Mouse (Mus musculus): ENCODE measurements around the gene Atp1a2. TPM values are rescaled to one million over a fixed set of nuclear protein-coding genes. Genes with fewer than 3 reads are reported as not detected.

The Atp1a2 gene
- polyA plus RNA-seq, 1 experiment from 2014 or later: 3.3 TPM

GRCm38 (mm10) chr1:172332925-172333324 is 35.1 kb upstream of the Atp1a2 start:
- Histone ChIP-seq H3K36me3 (no peaks in the 10 kb centered on the region), H3K9ac (no peak overlapping the region), H3K27ac (no peak overlapping the region), H3K4me1 (replicated peaks) (no peaks in the 10 kb centered on the region), H3K4me2 (replicated peaks) (no peak overlapping the region), H3K27me3 (replicated peaks) (peaks cover 36% of the 10 kb centered on the region), H3K4me3 (replicated peaks) (no peak overlapping the region), H3K9me3 (no peaks in the 10 kb centered on the region)
- no peak for ATAC-seq
- WGBS: 80% methylated on average over 2 of the region's 2 CpGs

GRCm38 (mm10) chr1:172331422-172331947 is 33.6 kb upstream of the Atp1a2 start:
- H3K4me2 ChIP-seq (replicated peaks): no peak overlapping the region
- WGBS: 78% methylated on average over 8 of the region's 8 CpGs
- no peak overlapping the region for H3K4me3 ChIP-seq (replicated peaks)
- H3K36me3 ChIP-seq: no peaks in the 10 kb centered on the region
- peaks cover 50% of the 10 kb centered on the region for H3K27me3 ChIP-seq (replicated peaks)
- H3K9ac ChIP-seq: no peak overlapping the region
- H3K27ac ChIP-seq: no peak overlapping the region
- H3K9me3 ChIP-seq: no peaks in the 10 kb centered on the region
- no peak for ATAC-seq
- peaks cover under 1% of the 10 kb centered on the region; the same call in 1 of the 2 replicates for H3K4me1 ChIP-seq (replicated peaks)

- no peak overlapping the region for H3K9ac ChIP-seq
- peaks cover 65% of the 10 kb centered on the region for H3K27me3 ChIP-seq (replicated peaks)
- ATAC-seq: no peak
- no peaks in the 10 kb centered on the region for H3K36me3 ChIP-seq
- no peak overlapping the region for H3K4me3 ChIP-seq (replicated peaks)
- no peaks in the 10 kb centered on the region for H3K9me3 ChIP-seq
- H3K27ac ChIP-seq: no peak overlapping the region
- 70% methylated on average over 6 of the region's 6 CpGs for WGBS
- H3K4me1 ChIP-seq (replicated peaks): peaks cover 7% of the 10 kb centered on the region; the same call in 1 of the 2 replicates
- no peak overlapping the region for H3K4me2 ChIP-seq (replicated peaks)
These were observed 31.8 kb upstream of the Atp1a2 start for GRCm38 (mm10) chr1:172329616-172330015.

- Histone ChIP-seq H3K4me1 (replicated peaks) (peaks cover 7% of the 10 kb centered on the region; the same call in 1 of the 2 replicates), H3K9me3 (no peaks in the 10 kb centered on the region), H3K27ac (no peak within 1 kb of the TSS), H3K36me3 (no peaks in the 10 kb centered on the region), H3K4me2 (replicated peaks) (no peak within 1 kb of the TSS), H3K27me3 (replicated peaks) (peaks cover 65% of the 10 kb centered on the region), H3K9ac (no peak within 1 kb of the TSS), H3K4me3 (replicated peaks) (no peak within 1 kb of the TSS)
- ATAC-seq: no peak
- WGBS: 36% methylated on average over 9 of the region's 9 CpGs
These were observed 31.3 kb upstream of the Atp1a2 start, which contains the start of gene Kcnj9 for GRCm38 (mm10) chr1:172329131-172329530. Gene Kcnj9 (minus strand): TSS chr1:172329318.

GRCm38 (mm10) chr1:172328461-172328860 is 30.6 kb upstream of the Atp1a2 start:
- H3K27ac ChIP-seq: no peak overlapping the region
- peaks cover 7% of the 10 kb centered on the region; the same call in 1 of the 2 replicates for H3K4me1 ChIP-seq (replicated peaks)
- H3K4me2 ChIP-seq (replicated peaks): no peak overlapping the region
- peaks cover 59% of the 10 kb centered on the region for H3K27me3 ChIP-seq (replicated peaks)
- 69% methylated on average over 7 of the region's 7 CpGs for WGBS
- H3K4me3 ChIP-seq (replicated peaks): no peak overlapping the region
- ATAC-seq: no peak
- no peaks in the 10 kb centered on the region for H3K36me3 ChIP-seq
- no peaks in the 10 kb centered on the region for H3K9me3 ChIP-seq
- no peak overlapping the region for H3K9ac ChIP-seq

GRCm38 (mm10) chr1:172328041-172328440 is 30.2 kb upstream of the Atp1a2 start:
- WGBS: 83% methylated on average over 3 of the region's 3 CpGs
- peaks cover 7% of the 10 kb centered on the region; the same call in 1 of the 2 replicates for H3K4me1 ChIP-seq (replicated peaks)

GRCm38 (mm10) chr1:172327206-172328001 is 29.5 kb upstream of the Atp1a2 start:
- no peak overlapping the region for H3K9ac ChIP-seq
- H3K9me3 ChIP-seq: no peaks in the 10 kb centered on the region
- 83% methylated on average over 16 of the region's 16 CpGs for WGBS
- no peak overlapping the region for H3K4me2 ChIP-seq (replicated peaks)
- H3K4me1 ChIP-seq (replicated peaks): peaks cover 7% of the 10 kb centered on the region; the same call in 1 of the 2 replicates
- no peak overlapping the region for H3K4me3 ChIP-seq (replicated peaks)
- no peaks in the 10 kb centered on the region for H3K36me3 ChIP-seq
- H3K27me3 ChIP-seq (replicated peaks): peaks cover 59% of the 10 kb centered on the region
- no peak overlapping the region for H3K27ac ChIP-seq
- no peak for ATAC-seq

More at GRCm38 (mm10) chr1:172328041-172328440, 30.2 kb upstream of the Atp1a2 start:
- no peak overlapping the region for H3K27ac ChIP-seq
- H3K4me3 ChIP-seq (replicated peaks): no peak overlapping the region
- ATAC-seq: no peak
- no peaks in the 10 kb centered on the region for H3K9me3 ChIP-seq
- H3K27me3 ChIP-seq (replicated peaks): peaks cover 59% of the 10 kb centered on the region
- H3K4me2 ChIP-seq (replicated peaks): no peak overlapping the region
- H3K36me3 ChIP-seq: no peaks in the 10 kb centered on the region
- no peak overlapping the region for H3K9ac ChIP-seq

- H3K27me3 ChIP-seq (replicated peaks): peaks cover 59% of the 10 kb centered on the region
- peaks cover 7% of the 10 kb centered on the region; the same call in 1 of the 2 replicates for H3K4me1 ChIP-seq (replicated peaks)
- H3K9ac ChIP-seq: no peak overlapping the region
- H3K9me3 ChIP-seq: no peaks in the 10 kb centered on the region
- 58% methylated on average over 11 of the region's 11 CpGs for WGBS
- H3K27ac ChIP-seq: no peak overlapping the region
- H3K4me2 ChIP-seq (replicated peaks): peak overlapping the region; percentile 95
- H3K4me3 ChIP-seq (replicated peaks): peak overlapping the region; percentile 47
- no peaks in the 10 kb centered on the region for H3K36me3 ChIP-seq
- no peak for ATAC-seq
These were observed 28.8 kb upstream of the Atp1a2 start for GRCm38 (mm10) chr1:172326684-172327083.

GRCm38 (mm10) chr1:172325680-172326535 is 28.0 kb upstream of the Atp1a2 start:
- Histone ChIP-seq H3K36me3 (no peaks in the 10 kb centered on the region), H3K27ac (no peak overlapping the region), H3K9ac (peak overlapping the region; percentile 58), H3K9me3 (no peaks in the 10 kb centered on the region), H3K4me1 (replicated peaks) (peaks cover 7% of the 10 kb centered on the region; the same call in 1 of the 2 replicates), H3K4me2 (replicated peaks) (peak overlapping the region; percentile 95), H3K27me3 (replicated peaks) (peaks cover 54% of the 10 kb centered on the region), H3K4me3 (replicated peaks) (peak overlapping the region; percentile 47)
- ATAC-seq: peak; percentile 76
- WGBS: 17% methylated on average over 94 of the region's 94 CpGs

GRCm38 (mm10) chr1:172324725-172325124 is 26.9 kb upstream of the Atp1a2 start:
- Histone ChIP-seq H3K36me3 (no peaks in the 10 kb centered on the region), H3K4me1 (replicated peaks) (peaks cover 11% of the 10 kb centered on the region; the same call in 1 of the 2 replicates), H3K27ac (no peak overlapping the region), H3K4me3 (replicated peaks) (no peak overlapping the region), H3K9ac (no peak overlapping the region), H3K9me3 (no peaks in the 10 kb centered on the region), H3K4me2 (replicated peaks) (no peak overlapping the region), H3K27me3 (replicated peaks) (peaks cover 48% of the 10 kb centered on the region)
- WGBS: 21% methylated on average over 7 of the region's 7 CpGs
- ATAC-seq: peak; percentile 71

GRCm38 (mm10) chr1:172323801-172324359 is 26.0 kb upstream of the Atp1a2 start:
- Histone ChIP-seq H3K4me2 (replicated peaks) (no peak overlapping the region), H3K9me3 (no peaks in the 10 kb centered on the region), H3K27me3 (replicated peaks) (peaks cover 40% of the 10 kb centered on the region), H3K4me1 (replicated peaks) (peaks cover 15% of the 10 kb centered on the region; the same call in 1 of the 2 replicates), H3K9ac (no peak overlapping the region), H3K36me3 (no peaks in the 10 kb centered on the region), H3K4me3 (replicated peaks) (no peak overlapping the region), H3K27ac (no peak overlapping the region)
- no peak for ATAC-seq
- WGBS: 70% methylated on average over 6 of the region's 6 CpGs

All from intestine, embryonic 15.5 days (tissue).